Mouse (Mus musculus): Measurements from ENCODE around the gene Clasp1.
A peak's percentile ranks its signal among the peaks of the same experiment; 100 is the strongest.

Clasp1 gene

GRCm38 (mm10) chr1:118454817-118455216, 66.0 kb downstream of the Clasp1 start:
- DNase-seq = no peak

DNA sequence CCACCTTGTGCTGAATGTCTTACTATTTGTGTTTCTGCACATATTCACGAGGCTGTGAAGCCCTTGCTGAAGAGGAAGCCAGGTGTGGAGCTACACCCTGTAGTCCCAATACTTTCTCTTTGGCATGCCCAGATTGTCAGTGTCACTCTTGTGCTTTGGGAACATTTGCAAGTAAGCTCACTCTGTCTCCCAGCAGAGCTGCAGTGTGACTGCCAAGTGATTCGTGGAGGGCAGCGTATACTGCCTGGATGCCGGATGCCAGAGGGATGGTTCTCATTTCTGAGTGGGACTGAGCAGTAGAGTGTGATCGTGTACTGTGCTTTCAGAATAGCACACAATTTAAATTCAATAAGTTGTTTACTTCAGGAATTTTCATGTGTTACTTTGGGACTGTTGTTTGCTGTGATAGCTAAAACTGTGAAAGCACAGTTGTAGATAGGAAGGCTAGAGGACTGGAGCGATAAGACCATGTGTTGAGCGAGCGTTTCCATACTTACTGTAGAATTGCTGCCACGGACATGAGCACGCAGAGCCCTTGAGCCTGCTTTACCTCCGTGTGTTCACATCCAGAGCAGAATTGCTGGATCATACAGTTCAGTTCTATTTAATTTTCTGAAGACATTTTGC, 68.5 kb downstream of the Clasp1 start:
- DNase-seq = no peak

DNA sequence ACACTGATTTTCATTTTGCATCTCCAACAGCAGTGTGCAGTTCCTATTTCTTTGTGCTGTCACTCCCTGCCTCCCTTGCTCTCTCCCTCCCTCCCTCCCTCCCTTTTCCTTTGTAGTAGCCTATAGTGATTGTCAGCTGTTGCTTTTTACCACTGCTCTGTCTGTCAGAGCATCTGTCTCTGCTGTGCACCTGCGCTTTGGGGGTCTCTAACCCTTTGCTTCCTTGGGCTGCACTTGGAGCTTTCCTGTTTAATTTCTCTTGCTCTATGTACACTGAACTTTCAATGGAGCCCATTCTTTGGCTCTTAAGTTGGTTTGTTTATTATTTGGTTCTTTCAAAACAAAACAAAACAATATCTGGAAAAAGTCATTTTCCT, 69.0 kb downstream of the Clasp1 start:
- DNase-seq = no peak

DNA sequence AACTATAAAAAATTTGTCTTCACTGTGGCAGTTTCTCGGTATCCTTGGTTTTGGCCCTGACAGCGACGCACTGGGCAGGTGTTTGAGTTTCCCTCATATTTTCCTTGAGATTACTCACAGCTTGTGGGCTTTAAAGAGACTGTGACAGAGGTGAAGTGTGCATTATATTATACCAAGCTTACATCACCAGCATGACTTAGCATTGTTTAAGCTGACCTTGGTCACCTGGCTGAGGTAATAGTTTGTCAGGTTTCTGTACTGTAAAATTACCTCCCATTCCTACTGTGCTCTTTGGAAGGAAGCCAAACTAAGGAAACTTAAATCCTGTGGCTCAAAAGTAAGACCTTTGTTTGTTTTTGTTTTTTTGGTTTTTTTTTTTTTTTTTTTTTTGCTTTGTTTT, 69.4 kb downstream of the Clasp1 start:
- no peak for DNase-seq

DNA sequence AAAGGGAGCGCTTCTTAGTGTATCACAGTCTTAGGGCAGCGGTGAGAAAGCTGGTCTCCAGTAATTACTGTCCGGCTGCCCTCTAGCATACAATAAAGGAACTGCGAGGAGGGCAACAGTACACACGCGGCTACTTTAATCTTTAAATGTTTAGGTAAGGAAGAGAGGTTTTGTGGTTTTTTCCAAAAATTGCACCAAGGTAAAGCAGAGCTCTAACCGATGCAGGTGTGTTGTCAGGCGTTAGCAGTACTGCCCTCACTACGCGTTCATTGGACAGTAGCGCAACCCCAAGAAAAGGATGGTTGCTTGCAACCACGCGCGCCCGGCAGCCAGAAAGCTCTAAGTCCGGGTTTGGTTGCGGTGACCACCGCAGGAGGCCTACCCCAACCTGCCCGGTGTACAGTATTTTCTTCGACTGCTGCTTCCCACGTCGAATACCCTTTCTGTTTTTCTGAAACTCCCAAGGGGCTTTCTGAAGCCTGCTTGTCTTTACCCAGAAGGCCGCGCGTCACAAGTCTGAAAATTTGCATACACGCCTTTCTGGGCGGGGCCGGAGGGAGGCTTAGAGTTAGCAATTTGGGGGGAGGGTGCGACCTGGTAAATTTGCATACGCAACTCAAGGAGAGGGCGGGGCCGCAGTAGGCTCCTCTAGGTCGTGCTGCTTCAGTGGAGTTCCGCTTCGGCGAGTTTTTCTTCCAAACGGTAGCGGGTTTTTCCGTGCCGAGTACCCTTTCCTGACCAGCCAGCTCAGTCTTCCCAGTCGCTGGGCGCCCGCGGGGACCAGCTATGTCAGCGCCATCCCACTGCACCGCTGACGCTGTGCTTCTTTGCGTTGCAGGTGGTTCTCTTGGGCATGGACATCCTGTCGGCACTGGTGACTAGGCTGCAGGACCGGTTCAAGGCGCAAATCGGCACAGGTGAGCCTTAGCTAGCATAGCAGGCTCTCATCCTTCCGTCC, 70.4 kb downstream of the Clasp1 start:
- DNase-seq = peak; percentile 97 to 98

DNA sequence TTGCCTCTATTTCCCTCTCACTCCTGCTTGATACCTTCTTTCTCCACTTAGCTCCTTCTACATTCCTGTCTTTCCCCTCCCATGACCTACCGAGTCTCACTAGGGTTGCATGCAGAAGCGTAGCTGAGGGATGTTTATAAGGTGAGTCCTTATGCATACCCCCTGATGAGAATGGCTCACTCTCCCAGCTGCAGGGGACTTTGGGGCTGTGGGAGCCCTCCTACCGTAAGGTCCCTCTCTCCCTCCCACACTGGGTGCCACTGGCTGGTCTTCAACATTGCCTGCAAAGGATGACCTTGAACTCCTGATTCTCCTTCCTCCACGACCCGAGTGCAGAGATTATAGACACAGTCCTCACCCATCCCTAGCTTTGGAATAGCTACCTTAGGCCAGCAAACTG, 71.9 kb downstream of the Clasp1 start:
- DNase-seq = no peak

GRCm38 (mm10) chr1:118466041-118466440, 77.2 kb downstream of the Clasp1 start:
- no peak for DNase-seq

- no peak for DNase-seq
Observed at GRCm38 (mm10) chr1:118472386-118472785, 83.5 kb downstream of the Clasp1 start.

DNA sequence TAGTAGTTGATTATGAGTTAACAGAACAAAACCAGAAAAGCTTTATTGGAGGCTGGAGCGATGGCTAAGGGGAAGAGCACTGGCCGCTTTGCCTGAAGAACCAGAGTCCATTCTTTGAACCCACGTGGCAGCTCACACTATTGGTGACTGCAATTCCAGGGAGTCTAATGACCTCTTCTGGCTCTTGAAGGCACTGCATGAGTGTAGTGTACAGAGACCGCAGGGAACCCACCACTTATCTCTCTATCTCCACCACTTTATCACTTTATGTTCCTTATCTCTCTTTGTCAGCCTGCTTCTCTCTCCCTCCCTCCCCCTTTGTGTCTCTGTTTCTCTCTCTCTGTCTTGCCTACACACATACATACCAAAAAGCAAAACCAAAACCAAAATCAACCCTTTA, 88.1 kb downstream of the Clasp1 start:
- DNase-seq = peak; percentile 68 to 74

DNA sequence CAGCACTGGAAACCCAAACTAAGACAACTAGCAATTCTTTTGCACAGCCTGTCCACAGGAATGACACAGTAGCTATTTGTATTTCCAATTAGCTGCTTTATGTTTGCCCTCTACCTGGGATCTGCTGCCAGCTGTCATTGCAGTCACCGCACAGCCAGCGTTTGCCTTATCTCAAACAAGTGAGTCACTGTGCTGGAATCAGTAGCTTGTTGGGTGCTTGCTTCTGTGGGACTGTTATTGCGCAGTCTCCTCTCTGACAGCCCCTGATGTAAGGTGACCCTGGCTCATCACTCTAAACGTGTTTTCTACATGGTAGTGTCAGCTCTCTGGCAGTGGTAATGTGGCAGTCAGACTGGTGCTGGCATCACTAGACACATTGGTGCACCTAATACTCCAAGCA, 90.4 kb downstream of the Clasp1 start:
- no peak for DNase-seq

DNA sequence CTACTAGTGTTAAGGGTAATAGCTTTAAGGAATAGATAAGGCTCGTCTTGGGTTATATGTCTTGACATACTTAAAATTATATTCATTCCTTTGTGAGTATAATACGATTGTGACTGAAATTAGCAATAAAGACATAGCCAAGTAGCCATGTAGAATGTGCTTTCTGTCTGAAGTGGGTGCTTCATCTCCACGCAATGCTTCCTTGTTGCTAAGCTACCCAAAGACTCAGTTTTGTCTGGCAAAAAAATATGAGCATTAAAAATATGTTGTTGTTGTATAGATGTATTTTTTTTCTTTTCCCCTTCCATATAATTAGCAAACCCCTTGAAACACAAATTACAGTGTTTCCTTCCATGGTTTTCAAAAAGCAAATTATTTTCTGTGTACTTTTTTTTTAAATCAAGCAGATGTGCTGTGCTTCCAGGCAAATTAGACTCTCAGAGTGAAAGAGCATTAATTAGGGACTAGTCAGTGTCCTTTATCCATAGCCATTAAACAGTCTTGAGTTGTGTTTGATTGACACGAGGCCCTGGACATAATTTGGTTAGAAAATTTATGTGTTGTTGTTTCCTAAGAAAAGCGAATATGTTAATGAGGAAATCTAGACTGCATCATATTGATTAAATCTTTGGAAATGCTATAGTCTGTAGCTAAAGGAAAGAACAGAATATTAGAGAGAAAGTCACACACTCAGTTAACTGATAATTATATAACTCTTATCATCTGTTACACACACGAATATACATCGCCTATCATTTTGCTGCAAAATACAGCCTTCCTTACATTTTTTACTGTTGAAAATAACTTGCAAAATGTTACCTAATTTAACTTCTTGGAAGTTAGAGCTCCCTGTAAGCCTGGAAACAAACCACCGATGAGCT, 91.9 kb downstream of the Clasp1 start:
- DNase-seq = no peak

DNA sequence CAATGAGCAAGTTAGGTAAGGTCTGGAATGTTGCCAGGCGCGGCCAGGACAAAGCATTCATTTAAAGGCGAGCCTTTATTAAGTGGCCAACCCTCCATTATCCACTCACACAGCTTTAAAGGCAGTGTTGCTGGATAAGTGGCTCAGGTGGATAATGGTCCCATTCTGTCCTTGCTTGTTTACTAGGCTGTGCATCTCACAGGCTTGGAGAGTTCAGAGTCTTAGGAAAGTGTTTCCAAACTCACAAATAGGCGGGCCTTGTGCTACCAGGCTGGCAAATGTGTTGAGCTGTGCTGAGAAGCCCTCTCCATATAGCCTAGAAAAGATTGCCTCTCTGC, 92.5 kb downstream of the Clasp1 start:
- no peak for DNase-seq

- no peak for DNase-seq
Observed at GRCm38 (mm10) chr1:118481703-118482102, 92.8 kb downstream of the Clasp1 start.

GRCm38 (mm10) chr1:118482285-118483019, 93.6 kb downstream of the Clasp1 start:
- DNase-seq = no peak

- no peak for DNase-seq
Observed at GRCm38 (mm10) chr1:118483504-118484096, 94.7 kb downstream of the Clasp1 start.

DNA sequence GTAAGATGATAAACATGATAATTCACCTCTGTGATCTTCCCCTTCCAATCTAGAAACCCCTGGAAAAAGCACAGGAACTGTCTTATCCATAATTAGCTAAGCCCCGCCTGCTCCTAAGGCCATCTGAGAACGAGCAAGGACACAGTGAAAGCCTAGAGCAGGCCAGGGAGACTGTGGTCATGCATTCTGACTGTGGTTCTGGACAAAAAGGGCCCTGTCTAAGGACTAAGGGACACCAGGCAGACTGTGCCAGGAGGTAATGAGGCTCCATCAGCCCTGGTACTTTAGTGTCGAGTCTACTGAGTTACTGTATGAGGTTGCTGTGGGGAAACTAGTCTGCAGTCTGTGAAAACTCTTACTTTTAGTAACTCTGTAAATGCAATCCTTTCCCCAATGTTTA, 96.7 kb downstream of the Clasp1 start:
- no peak for DNase-seq

- no peak for DNase-seq
Observed at GRCm38 (mm10) chr1:118486021-118486420, 97.2 kb downstream of the Clasp1 start.

DNA sequence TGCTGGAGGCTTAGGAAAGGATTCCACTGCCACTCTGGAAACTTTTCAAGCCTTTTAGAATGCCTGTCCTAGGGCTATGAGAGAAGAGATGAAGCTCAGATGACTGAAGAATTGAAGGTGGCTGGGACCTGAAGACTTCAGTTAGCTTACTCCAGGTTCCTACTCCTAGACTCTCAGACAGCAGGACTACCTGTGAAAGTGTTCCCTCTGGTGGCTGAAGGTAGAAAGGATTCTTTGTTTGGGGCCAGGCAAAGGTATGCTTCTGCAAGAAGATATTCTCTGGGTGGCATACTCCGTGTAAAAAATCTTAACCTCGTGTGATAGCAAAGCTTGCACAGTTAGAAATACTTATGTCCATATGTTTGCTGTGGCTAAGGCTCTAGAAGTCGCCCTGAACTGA, 104.0 kb downstream of the Clasp1 start:
- DNase-seq = no peak

DNA sequence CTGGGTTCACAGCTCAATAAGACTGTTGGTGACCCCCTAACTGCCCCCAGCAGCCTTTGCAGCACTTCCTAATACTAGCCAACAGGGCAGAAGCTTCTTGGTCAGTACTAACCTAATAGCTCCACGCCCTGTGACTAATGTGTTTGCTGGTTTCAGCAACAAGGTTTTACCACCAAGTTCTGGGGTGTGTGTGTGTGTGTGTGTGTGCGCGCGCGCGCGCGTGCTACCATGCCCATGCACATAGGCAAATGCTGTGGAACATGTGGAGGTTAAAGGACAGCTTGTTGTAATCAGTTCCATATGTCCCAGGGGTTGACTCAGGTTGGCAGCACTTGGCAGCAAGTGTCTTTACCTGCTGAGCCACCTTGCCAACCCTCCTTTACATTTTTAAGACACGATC, 105.7 kb downstream of the Clasp1 start:
- DNase-seq = no peak

GRCm38 (mm10) chr1:118498311-118498710, 109.5 kb downstream of the Clasp1 start:
- DNase-seq = peak; percentile 75 to 88

GRCm38 (mm10) chr1:118500606-118501005, 111.7 kb downstream of the Clasp1 start:
- no peak for DNase-seq

DNA sequence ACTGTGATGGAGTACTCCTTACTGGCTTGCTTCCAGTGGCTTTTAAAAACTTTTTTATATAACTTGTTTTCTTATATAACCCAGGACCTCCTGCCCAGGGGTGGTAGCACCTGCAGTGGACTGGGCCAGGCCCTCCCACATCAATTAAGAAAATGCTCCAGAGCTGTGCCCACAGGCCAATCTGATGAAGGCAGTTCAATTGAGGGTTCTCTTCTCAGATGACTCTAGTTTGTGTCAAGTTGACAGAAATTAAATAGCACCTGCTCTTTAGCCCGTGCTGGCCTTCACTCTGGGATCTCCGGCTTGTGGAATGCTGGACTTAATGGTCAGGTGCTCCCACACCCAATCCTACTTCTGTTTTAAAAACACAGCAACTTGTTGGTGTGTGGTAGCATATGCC, 112.8 kb downstream of the Clasp1 start:
- DNase-seq = peak; percentile 30 to 72
